ENCODE assay signal across 21 mouse cellular contexts in genomic region chr2:52314922-52315730, GRCm38 (mm10).
A peak's percentile ranks its signal among the peaks of the same experiment; 100 is the strongest.
DNase-seq lines count a peak whose midpoint lies in the region; ATAC-seq and TF ChIP-seq lines count a peak whose summit lies in the region.
"Had no signal": no experiment of that assay in that cellular context is flagged by ENCODE, and none has a peak within 500 bp of the region (broad histone marks: within the 10 kb centered on the region; RNA-seq: fewer than 3 reads in every experiment).

No protein-coding gene starts in this region.

- peak; percentile 63 for ATAC-seq in common myeloid progenitor, adult 5-6 weeks (replicated peaks; ENCODE audit: low read depth, poor library complexity, severe bottlenecking)
- no peak for ATAC-seq in midbrain, embryonic 16.5 days
- no peak for ATAC-seq in liver, embryonic 11.5 days (replicated peaks; ENCODE audit: low FRiP score)
- ATAC-seq: intestine, embryonic 16.5 days; midbrain, embryonic 13.5 days; Patski had no signal

- H3K27ac ChIP-seq in thymus, adult 2 months (ENCODE audit: control insufficient read depth, insufficient read depth, low read length): peak overlapping the region; percentile 81; the same call in 1 of the 2 replicates
- no peak overlapping the region for H3K27ac ChIP-seq in midbrain, embryonic 16.5 days (ENCODE audit: low read length)
- H3K27ac ChIP-seq in liver, embryonic 11.5 days (ENCODE audit: low read depth, low read length): no peak overlapping the region
- H3K27ac ChIP-seq: embryonic facial prominence, embryonic 13.5 days; heart, embryonic 15.5 days; hindbrain, embryonic 12.5 days; liver, embryonic 12.5 days; lung, embryonic 15.5 days; midbrain, embryonic 13.5 days had no signal

- H3K4me1 ChIP-seq in thymus, adult 2 months (replicated peaks; ENCODE audit: control insufficient read depth, insufficient read depth, low read length): peaks cover 13% of the 10 kb centered on the region
- H3K4me1 ChIP-seq in midbrain, embryonic 16.5 days (ENCODE audit: control insufficient read depth, insufficient read depth, low read length): no peaks in the 10 kb centered on the region
- no peaks in the 10 kb centered on the region for H3K4me1 ChIP-seq in liver, embryonic 11.5 days (replicated peaks; ENCODE audit: control insufficient read depth, insufficient read depth, low read length)
- H3K4me1 ChIP-seq: hindbrain, embryonic 12.5 days; lung, embryonic 15.5 days; midbrain, embryonic 13.5 days had no signal

- no peaks in the 10 kb centered on the region for H3K9me3 ChIP-seq in midbrain, embryonic 16.5 days (replicated peaks; ENCODE audit: control insufficient read depth, low read length, poor library complexity, severe bottlenecking)
- H3K9me3 ChIP-seq in liver, embryonic 11.5 days (ENCODE audit: control insufficient read depth, low read length): no peaks in the 10 kb centered on the region
- H3K9me3 ChIP-seq: embryonic facial prominence, embryonic 13.5 days; heart, embryonic 15.5 days; hindbrain, embryonic 12.5 days; liver, embryonic 12.5 days; lung, embryonic 15.5 days; midbrain, embryonic 13.5 days had no signal

- intact Hi-C loops in heart, postnatal 25 days (cut with DNase I): no loop called here

- no peak for TF ChIP-seq CTCF in thymus, adult 2 months (IDR thresholded peaks at IDR 0.05; ENCODE audit: borderline replicate concordance, control insufficient read depth, extremely low read depth, insufficient read depth, low read length, poor library complexity)

- no peak overlapping the region for H3K9ac ChIP-seq in midbrain, embryonic 16.5 days (ENCODE audit: low read depth, low read length)
- H3K9ac ChIP-seq in liver, embryonic 11.5 days (ENCODE audit: low read depth, low read length): no peak overlapping the region
- H3K9ac ChIP-seq: embryonic facial prominence, embryonic 13.5 days; heart, embryonic 15.5 days; hindbrain, embryonic 12.5 days; liver, embryonic 12.5 days; lung, embryonic 15.5 days; midbrain, embryonic 13.5 days had no signal

- no peak overlapping the region for H3K4me3 ChIP-seq in thymus, adult 2 months (ENCODE audit: control insufficient read depth, insufficient read depth, low read length)
- no peak overlapping the region for H3K4me3 ChIP-seq in midbrain, embryonic 16.5 days (ENCODE audit: low read depth, low read length)
- H3K4me3 ChIP-seq in liver, embryonic 11.5 days (ENCODE audit: low read depth, low read length): no peak overlapping the region
- H3K4me3 ChIP-seq: embryonic facial prominence, embryonic 13.5 days; heart, embryonic 15.5 days; hindbrain, embryonic 12.5 days; liver, embryonic 12.5 days; lung, embryonic 15.5 days; midbrain, embryonic 13.5 days had no signal

- no peaks in the 10 kb centered on the region for H3K27me3 ChIP-seq in thymus, adult 2 months (ENCODE audit: control insufficient read depth, insufficient read depth, low read length)
- no peaks in the 10 kb centered on the region for H3K27me3 ChIP-seq in midbrain, embryonic 16.5 days (ENCODE audit: control insufficient read depth, insufficient read depth, low read depth, low read length)
- no peaks in the 10 kb centered on the region; the same call in 1 of the 2 replicates for H3K27me3 ChIP-seq in liver, embryonic 11.5 days (replicated peaks; ENCODE audit: control insufficient read depth, insufficient read depth, low read length)
- H3K27me3 ChIP-seq: embryonic facial prominence, embryonic 13.5 days; heart, embryonic 15.5 days; hindbrain, embryonic 12.5 days; lung, embryonic 15.5 days; midbrain, embryonic 13.5 days; Patski had no signal

- H3K36me3 ChIP-seq in thymus, adult 2 months (ENCODE audit: control insufficient read depth, insufficient read depth, low read length): no peaks in the 10 kb centered on the region
- H3K36me3 ChIP-seq in midbrain, embryonic 16.5 days (ENCODE audit: control insufficient read depth, insufficient read depth, low read length): no peaks in the 10 kb centered on the region
- no peaks in the 10 kb centered on the region for H3K36me3 ChIP-seq in liver, embryonic 11.5 days (ENCODE audit: control insufficient read depth, insufficient read depth, low read length)
- H3K36me3 ChIP-seq: embryonic facial prominence, embryonic 13.5 days; heart, embryonic 15.5 days; hindbrain, embryonic 12.5 days; liver, embryonic 12.5 days; lung, embryonic 15.5 days; midbrain, embryonic 13.5 days had no signal

- no peak for TF ChIP-seq POLR2A in thymus, adult 2 months (IDR thresholded peaks at IDR 0.05; ENCODE audit: control insufficient read depth, extremely low read depth, insufficient read depth, low read length, poor library complexity)

- DNase-seq in thymus, adult 2 months: no peak
- no peak for DNase-seq in thymus, adult 18-20 months
- DNase-seq in naive thymus-derived CD4-positive, alpha-beta T cell, adult 2 months (ENCODE audit: low read depth): peak; percentile 69
- no peak for DNase-seq in adrenal gland, adult 2 months
- no peak for DNase-seq in liver, embryonic 11.5 days (ENCODE audit: low spot score)
- DNase-seq in heart, postnatal 25 days (ENCODE audit: low spot score): no peak
- DNase-seq: adrenal gland, adult 8-10 months; cerebellum, adult 11-12 months; cerebellum, postnatal 36 days; kidney, postnatal 25 days; right cerebral cortex, postnatal 25 days had no signal

- WGBS in thymus, adult 2 months: 13% methylated on average over 7 of the region's 7 CpGs
- WGBS in midbrain, embryonic 16.5 days: 68% methylated on average over 7 of the region's 7 CpGs
- WGBS in liver, embryonic 11.5 days: 63% methylated on average over 7 of the region's 7 CpGs

- H3K4me2 ChIP-seq in midbrain, embryonic 16.5 days (ENCODE audit: low read length): no peak overlapping the region
- no peak overlapping the region for H3K4me2 ChIP-seq in liver, embryonic 11.5 days
- H3K4me2 ChIP-seq: embryonic facial prominence, embryonic 13.5 days; heart, embryonic 15.5 days; hindbrain, embryonic 12.5 days; liver, embryonic 12.5 days; lung, embryonic 15.5 days; midbrain, embryonic 13.5 days had no signal
